Mouse (Mus musculus) Patski (cell line): ENCODE measurements around the gene Casp1. TPM values are rescaled to one million over a fixed set of nuclear protein-coding genes. Genes with fewer than 3 reads are reported as not detected.
A peak's percentile ranks its signal among the peaks of the same experiment; 100 is the strongest.

ENCODE experiments used
- ATAC-seq: fragments of 100-300 bp; one replicate; pipeline ENCODE4 v1.8.0; 2021
- CTCF ChIA-PET: fragments of 350-600 bp; sonication (Branson Sonifier 250); formaldehyde crosslinking; loops from one replicate; lab custom pipeline; 2022; ENCODE audit warnings: inconsistent platforms; lab: Charles Lee
- POLR2A ChIA-PET: fragments of 350-600 bp; sonication (Branson Sonifier 250); formaldehyde crosslinking; loops from one replicate; lab custom pipeline; 2022; ENCODE audit warnings: antibody characterized with exemption, inconsistent platforms; lab: Charles Lee
- DNase-seq: peaks from one replicate; pipeline ENCODE4 v3.0.0-alpha.2; 2011; ENCODE audit warnings: low read depth, low spot score
- H3K27me3 ChIP-seq: fragments of 371-371 bp; one replicate; pipeline ENCODE4 v1.5.1; 2021
- CTCF ChIP-seq: fragments of 100-300 bp; IDR thresholded peaks from one replicate; pipeline ENCODE4 v1.5.1; 2021
- in situ Hi-C: fragments of 300-500 bp; cut with MboI; formaldehyde crosslinking; loops from 3 replicates; pipeline ENCODE4 v1.11.1; 2018; ENCODE audit warnings: low pct_unique_long_range_greater_than_20kb, mixed read lengths
- polyA plus RNA-seq: library from polyadenylated mRNA; unstranded; gene quantifications from one replicate; pipeline ENCODE4 v1.2.3, GENCODE M21; 2021

The Casp1 gene
- 13.3 TPM for polyA plus RNA-seq

DNA sequence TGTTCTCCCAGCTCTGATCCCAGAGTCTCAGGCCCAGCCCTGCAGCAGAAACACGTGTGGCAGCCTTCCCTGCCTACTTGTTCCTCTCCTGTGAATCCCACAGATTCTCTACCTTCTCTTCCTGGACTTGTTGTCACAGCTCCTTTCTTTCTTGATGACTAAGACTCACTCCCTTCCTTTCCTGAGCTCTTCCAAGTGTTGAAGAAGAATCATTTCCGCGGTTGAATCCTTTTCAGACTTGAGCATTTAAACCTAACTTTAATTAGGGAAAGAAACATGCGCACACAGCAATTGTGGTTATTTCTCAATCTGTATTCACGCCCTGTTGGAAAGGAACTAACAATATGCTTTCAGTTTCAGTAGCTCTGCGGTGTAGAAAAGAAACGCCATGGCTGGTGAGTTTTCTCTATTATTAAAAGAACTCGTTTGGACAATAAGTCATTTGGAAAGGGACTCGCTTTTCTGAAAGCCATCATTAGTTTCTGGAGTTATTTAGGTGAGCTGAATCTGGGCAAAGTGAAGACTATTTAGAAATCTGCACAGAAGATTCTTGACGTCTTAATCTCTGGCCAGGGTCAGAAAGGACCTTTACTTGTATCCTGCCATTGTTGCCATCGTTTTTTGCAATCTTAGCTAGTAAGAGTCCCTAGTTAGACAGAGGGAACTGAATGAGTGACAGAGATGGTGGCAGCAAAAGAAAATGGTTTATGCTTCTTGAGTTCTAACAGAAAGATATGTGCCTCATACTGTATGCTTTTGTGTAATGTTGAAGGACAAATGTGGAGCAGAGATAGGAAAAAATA, at the start of gene Casp1:
Gene Casp1, plus strand, starts transcription at position 189 of the 803 bp plus-strand sequence.
- in situ Hi-C loops, result no loop called here
- no peaks in the 10 kb centered on the region for H3K27me3 ChIP-seq
- ATAC-seq (peak; percentile 69), DNase-seq (peak; percentile 54)
- TF ChIP-seq CTCF, result no peak
- POLR2A ChIA-PET, result interaction anchor here (0.6 to 0.7 kb wide), 2 partner anchors 10 to 538 kb away, joined by 3 to 4 read pairs; no protein-coding TSS in a partner anchor
- CTCF ChIA-PET, result no interaction called here

DNA sequence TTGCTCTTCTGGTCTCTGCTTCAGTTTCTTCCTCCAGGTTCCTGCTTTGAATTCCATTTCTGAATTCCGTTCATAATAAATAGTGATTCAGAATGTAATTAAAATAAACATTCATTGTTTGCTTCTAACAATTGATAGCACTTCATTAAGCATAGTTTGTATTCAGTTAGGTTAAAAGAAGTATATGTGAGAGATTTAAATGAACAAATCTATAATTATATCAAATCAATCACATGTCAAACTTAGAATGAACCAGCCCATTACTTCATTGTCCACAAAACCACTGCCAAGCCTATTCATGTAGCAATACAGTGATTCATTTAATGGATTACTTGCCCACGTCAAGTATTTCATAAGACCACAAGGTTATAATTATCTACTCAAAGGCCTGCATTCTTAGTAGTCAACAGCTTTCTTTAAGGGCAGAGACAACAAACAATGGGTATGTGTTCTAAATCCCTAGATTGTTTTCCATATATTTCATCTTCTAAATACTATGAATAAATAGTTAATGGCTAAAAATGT, 34.3 kb upstream of the Casp1 start:
- no peak for TF ChIP-seq CTCF
- in situ Hi-C loops, result no loop called here
- no peak for DNase-seq
- no peaks in the 10 kb centered on the region for H3K27me3 ChIP-seq
- CTCF ChIA-PET, result no interaction called here
- ATAC-seq, result peak; percentile 31
- POLR2A ChIA-PET, result no interaction called here

DNA sequence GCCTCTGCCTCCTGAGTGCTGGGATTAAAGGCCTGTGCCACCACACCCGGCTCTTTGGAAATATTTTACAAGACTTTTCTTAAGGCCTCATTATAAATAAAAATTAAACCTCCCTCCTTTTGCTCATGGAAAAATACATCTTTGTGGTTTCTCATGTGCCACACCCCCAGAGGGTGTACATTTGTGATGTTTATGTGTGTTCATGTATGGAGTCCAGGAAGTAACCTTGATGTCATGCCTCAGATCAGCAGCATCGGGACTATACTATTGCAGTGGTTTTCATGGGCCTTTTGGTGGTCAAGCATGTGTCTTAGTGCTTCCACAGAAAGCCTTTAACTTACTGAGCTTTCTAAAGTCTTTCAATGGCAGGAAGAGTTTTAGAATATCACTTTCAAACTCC, 28.0 kb upstream of the Casp1 start:
- ATAC-seq, result no peak
- POLR2A ChIA-PET, result no interaction called here
- CTCF ChIA-PET, result interaction anchor here (1.2 kb wide), 2 partner anchors 16 to 18 kb away, joined by 4 read pairs; no protein-coding TSS in a partner anchor
- no peaks in the 10 kb centered on the region for H3K27me3 ChIP-seq
- in situ Hi-C loops, result no loop called here
- no peak for TF ChIP-seq CTCF
- DNase-seq, result no peak

DNA sequence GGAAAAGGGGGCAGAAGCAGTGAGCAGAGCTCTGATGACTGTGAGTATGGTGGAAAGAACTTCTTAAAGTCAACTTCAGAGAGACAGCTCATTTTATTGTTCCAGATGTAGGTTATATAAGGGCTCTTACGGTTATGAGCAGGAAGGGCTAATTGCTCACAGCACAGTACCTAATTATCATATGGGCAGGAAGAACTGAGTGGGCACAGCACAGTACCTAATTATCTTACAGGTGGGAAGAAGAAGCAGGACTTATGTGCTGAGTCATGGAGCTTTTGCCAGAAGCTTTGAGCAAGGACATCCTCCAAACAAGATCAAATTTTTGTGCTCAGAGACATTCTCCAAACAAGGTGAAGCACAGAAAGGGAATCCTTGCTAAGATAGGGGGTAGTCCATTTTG, 27.4 kb upstream of the Casp1 start:
- in situ Hi-C loops, result no loop called here
- no peak for DNase-seq
- POLR2A ChIA-PET, result no interaction called here
- CTCF ChIA-PET, result interaction anchor here (1.2 kb wide), 2 partner anchors 15 to 18 kb away, joined by 4 read pairs; no protein-coding TSS in a partner anchor
- no peaks in the 10 kb centered on the region for H3K27me3 ChIP-seq
- TF ChIP-seq CTCF, result no peak
- no peak for ATAC-seq

DNA sequence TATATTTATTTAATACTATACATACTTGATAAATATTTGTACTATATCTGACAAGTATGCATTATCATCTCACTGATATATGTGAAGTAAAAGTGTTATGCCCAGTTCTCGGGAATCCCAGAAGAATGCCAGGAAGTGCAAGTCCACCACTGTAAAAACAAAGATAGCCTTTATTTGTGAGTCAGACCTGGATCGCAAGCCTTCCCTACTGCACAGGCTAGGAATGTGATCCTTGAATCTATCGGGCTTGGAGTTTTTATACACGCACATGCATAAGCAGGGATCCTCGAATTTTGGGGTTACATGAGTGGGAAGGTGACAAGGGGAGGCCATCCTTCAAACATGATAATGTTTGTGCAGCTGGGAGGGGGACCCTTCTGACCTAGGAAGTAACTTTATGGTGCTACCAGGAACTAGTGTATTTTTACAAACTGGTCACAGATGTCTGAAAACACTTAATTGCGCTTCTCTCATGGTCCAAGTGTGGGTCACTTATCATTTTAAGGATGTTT, 26.9 kb upstream of the Casp1 start:
- ATAC-seq (no peak), DNase-seq (no peak)
- POLR2A ChIA-PET, result no interaction called here
- no peaks in the 10 kb centered on the region for H3K27me3 ChIP-seq
- CTCF ChIA-PET, result interaction anchor here (1.2 kb wide), 2 partner anchors 15 to 17 kb away, joined by 4 read pairs; no protein-coding TSS in a partner anchor
- in situ Hi-C loops, result no loop called here
- TF ChIP-seq CTCF, result no peak

DNA sequence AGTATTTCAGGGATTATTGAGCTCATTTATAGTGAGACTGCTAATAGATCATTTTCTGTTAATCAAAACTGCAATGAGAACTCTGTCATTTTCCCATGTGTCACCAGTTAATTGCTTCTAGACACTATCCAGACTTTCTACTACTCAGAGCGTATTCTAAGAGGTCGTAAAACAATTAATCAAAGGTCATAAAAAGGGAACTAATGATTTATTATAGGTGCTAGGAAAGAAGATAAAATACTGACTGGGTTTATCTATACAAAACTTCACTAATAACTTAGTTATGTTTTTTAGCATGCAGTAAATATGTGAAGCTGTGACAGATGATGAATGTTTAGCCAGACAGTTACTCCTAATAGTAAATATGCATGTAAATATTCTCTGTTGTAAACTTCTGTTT, 12.2 kb upstream of the Casp1 start:
- CTCF ChIA-PET, result interaction anchor here (1.6 kb wide), 1 partner anchor 15 kb away, joined by 4 read pairs; no protein-coding TSS in a partner anchor
- DNase-seq, result no peak
- TF ChIP-seq CTCF, result no peak
- POLR2A ChIA-PET, result no interaction called here
- in situ Hi-C loops, result no loop called here
- no peak for ATAC-seq
- H3K27me3 ChIP-seq, result no peaks in the 10 kb centered on the region

DNA sequence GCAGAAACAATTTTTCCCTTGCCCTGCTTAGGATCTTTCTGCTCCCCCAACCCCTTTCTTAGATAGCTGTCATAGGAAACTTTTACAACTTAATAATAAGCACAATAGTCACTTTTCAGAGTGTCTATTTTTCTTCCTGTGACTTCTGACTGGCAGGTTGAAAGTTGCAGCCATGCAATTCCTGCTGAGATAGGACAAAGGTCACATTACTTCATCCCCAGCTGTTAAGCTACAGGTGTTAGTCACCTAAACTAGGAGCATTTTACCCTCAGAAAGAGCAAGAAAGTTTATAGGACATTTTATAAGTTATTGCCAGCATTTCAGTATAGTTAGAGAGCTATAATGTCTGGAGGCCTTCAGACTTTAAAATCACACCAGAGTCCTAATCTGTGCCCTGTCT, 11.7 kb upstream of the Casp1 start:
- in situ Hi-C loops, result no loop called here
- no peaks in the 10 kb centered on the region for H3K27me3 ChIP-seq
- ATAC-seq, result no peak
- no peak for DNase-seq
- POLR2A ChIA-PET, result no interaction called here
- no peak for TF ChIP-seq CTCF
- CTCF ChIA-PET, result interaction anchor here (1.6 kb wide), 1 partner anchor 16 kb away, joined by 4 read pairs; no protein-coding TSS in a partner anchor

DNA sequence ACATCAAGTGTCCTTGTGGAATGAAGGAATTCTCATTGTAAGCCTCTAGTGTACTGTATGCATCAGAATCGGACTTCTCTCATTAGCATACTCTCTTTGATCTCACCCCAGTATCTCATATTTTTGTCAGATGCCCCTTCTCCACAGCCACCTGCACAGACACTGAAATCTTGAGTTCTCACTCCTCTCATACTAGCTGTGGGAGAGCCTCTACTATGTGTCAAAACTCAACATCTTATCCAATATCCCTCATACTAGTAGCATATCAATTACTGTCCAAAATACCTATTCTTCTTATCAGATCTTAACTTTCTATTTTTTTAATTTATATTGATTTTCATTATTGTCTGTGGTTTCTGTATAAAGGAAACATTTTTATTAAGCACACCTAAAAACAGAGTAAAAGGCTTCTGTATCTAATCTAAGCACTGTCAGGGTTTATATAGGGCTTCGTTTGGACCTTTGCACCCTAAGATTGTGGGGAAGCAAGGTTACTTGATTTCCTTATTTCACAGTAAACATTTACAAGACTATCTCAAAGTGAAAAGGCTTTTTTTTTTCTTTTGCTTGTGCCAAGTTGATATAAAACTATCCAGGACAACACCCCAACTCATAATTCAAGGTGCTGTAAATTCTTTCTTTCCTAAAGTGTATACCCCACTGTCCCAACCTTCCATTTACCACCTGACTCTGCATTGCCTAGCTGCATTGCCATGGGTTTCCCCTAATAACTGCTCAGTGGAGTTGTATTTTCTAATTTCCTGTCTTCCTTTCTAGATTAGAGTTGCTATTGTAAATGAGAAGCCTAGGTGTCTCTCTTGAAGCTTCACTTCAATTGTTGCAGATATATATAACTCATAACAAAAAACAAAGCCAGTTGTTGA, 1.7 kb upstream of the Casp1 start:
- CTCF ChIA-PET, result no interaction called here
- no peaks in the 10 kb centered on the region for H3K27me3 ChIP-seq
- TF ChIP-seq CTCF, result no peak
- DNase-seq, result no peak
- POLR2A ChIA-PET, result no interaction called here
- in situ Hi-C loops, result no loop called here
- ATAC-seq, result no peak

DNA sequence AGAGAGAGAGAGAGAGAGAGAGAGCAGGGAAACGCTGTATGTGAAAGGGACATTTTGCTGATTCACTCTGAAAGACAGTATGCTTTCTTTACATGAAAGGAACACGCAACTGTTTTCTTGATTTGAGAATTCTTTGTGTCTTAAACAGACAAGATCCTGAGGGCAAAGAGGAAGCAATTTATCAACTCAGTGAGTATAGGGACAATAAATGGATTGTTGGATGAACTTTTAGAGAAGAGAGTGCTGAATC, 740 bp downstream of the Casp1 start:
- DNase-seq, result no peak
- in situ Hi-C loops, result no loop called here
- ATAC-seq, result no peak
- no peak for TF ChIP-seq CTCF
- CTCF ChIA-PET, result no interaction called here
- POLR2A ChIA-PET, result no interaction called here
- H3K27me3 ChIP-seq, result no peaks in the 10 kb centered on the region

DNA sequence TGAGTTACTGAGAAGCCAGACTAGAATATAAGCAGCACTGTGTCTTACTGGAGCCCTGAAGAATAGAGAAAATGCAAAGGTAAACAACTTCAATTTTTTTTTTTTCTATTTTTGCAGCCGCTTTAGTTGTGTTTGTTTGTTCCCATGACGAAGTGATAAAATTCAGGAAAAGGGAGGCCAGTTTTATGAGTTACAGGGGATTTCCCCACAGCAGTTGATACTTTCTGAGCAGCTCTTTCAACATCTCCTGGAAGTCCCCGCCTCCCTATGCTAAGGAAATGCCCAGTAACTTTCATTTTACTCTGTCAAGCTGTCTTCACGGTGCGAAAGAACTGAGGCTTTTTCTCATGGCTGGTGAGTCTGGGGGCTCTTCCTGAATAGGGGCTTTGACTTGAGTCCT, 10.2 kb downstream of the Casp1 start, which contains the start of gene Casp4:
Gene Casp4, plus strand, starts transcription at position 268 of the 400 bp plus-strand sequence.
- H3K27me3 ChIP-seq, result no peaks in the 10 kb centered on the region
- ATAC-seq (peak; percentile 84), DNase-seq (peak; percentile 47)
- in situ Hi-C loops, result no loop called here
- ChIA-PET CTCF (interaction anchor here (0.9 kb wide), 1 partner anchor 10 kb away, joined by 3 read pairs; no protein-coding TSS in a partner anchor), POLR2A (interaction anchor here (0.7 kb wide), 1 partner anchor 10 kb away, joined by 4 read pairs; the partner anchor contains the start of gene Casp1)
- TF ChIP-seq CTCF, result no peak
